9 mouse cellular contexts compared by ENCODE assay signal in the genomic region with DNA sequence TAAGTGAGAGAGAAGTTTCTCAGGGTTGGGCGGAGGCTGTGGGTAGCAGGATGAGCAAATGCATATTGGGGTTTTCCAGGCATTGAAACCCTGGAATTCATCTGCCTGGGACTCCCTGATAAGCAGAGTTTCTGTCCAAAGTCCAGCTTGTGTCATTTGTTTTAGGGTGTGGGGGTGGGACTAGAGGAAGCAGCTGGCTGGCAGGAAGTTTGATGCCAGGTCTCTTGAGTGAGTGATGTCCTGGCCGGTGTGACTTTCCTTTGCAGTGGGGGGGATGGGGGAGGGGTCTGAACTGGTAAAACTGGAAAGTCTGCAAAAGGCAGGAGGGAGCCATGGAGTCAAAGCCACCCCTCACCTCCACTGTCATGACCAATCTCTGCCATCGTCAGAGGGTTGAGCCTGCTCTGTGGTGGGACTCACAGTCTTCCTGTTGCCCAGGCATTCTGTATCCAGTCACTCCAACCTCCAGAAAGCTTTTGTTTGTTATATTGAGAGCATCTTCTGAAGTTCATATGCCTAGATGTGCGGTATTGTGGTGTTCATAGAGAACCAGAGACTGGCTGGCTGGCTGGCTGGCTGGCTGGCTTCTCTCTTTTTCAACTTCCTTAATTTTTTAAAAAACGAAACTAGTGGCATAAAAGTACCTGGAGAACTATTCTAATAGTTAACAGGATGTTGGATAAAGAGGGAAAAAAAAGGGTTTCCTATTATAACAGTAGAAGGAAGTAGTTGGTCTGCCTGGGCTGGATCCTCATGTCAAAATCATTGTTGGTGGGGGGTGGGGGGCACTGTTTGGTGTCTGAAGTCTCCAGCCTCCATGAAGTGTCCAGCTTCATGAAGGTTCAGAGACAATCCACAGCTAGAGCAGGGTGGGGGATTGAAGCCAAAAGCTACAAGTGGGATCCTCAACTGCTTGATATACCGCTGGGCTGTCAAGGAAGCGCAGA. TPM values are rescaled to one million over a fixed set of nuclear protein-coding genes. Genes with fewer than 3 reads are reported as not detected.
A peak's percentile ranks its signal among the peaks of the same experiment; 100 is the strongest.
DNase-seq lines count a peak whose midpoint lies in the region; ATAC-seq and TF ChIP-seq lines count a peak whose summit lies in the region.
"Had no signal": no experiment of that assay in that cellular context is flagged by ENCODE, and none has a peak within 500 bp of the region (broad histone marks: within the 10 kb centered on the region; RNA-seq: fewer than 3 reads in every experiment).

No protein-coding gene starts in this region.

- DNase-seq in adrenal gland, postnatal 14 days: peak; percentile 52
- DNase-seq in adrenal gland, adult 18-20 months (ENCODE audit: low spot score in 2 of 2): no peak
- peak; percentile 62 for DNase-seq in MEL (ENCODE audit: low read depth, low spot score)
- DNase-seq in lung, postnatal 0 days (ENCODE audit: low spot score): peak; percentile 72
- no peak for DNase-seq in left cerebral cortex, postnatal 10 days (ENCODE audit: extremely low spot score in 1 of 2, low spot score in 2 of 2)
- no peak for DNase-seq in gastrocnemius, adult 8-10 months (ENCODE audit: low spot score in 2 of 2)
- no peak for DNase-seq in left cerebral cortex, postnatal 25 days (ENCODE audit: low spot score in 2 of 2)

- TF ChIP-seq POLR2A in MEL (IDR thresholded peaks at IDR 0.05; ENCODE audit: control insufficient read depth in 1 of 2, insufficient read depth in 1 of 2, low read depth in 1 of 2, low read length in 2 of 2, poor library complexity in 1 of 2): no peak

- H3K9me3 ChIP-seq in MEL (replicated peaks; ENCODE audit: insufficient read depth, low read length): no peaks in the 10 kb centered on the region
- 0 out of 2 replicates have a peak, but pooled peaks cover 3% of the 10 kb centered on the region for H3K9me3 ChIP-seq in kidney, embryonic 14.5 days (ENCODE audit: control insufficient read depth, low read length)
- no peaks in the 10 kb centered on the region for H3K9me3 ChIP-seq in lung, postnatal 0 days (ENCODE audit: low read length)

- H3K4me1 ChIP-seq in MEL (ENCODE audit: control insufficient read depth in 1 of 2, insufficient read depth in 2 of 2, low read length in 2 of 2): peaks cover 0 to 19% of the 10 kb centered on the region in 2 experiments; a peak in 2 of 4 replicates
- H3K4me1 ChIP-seq in kidney, embryonic 14.5 days (ENCODE audit: control insufficient read depth, insufficient read depth, low read length): peaks cover 40% of the 10 kb centered on the region
- H3K4me1 ChIP-seq in lung, postnatal 0 days (ENCODE audit: insufficient read depth, low read depth, low read length): peaks cover 12% of the 10 kb centered on the region

- no peak for TF ChIP-seq RAD21 in MEL (IDR thresholded peaks at IDR 0.05; ENCODE audit: low read depth, low read length)

- no peak for TF ChIP-seq CTCF in MEL (IDR thresholded peaks at IDR 0.05 in 2 of 3, conservative IDR thresholded peaks at IDR 0.05 in 1 of 3; ENCODE audit: control insufficient read depth in 1 of 3, insufficient read depth in 1 of 3, low read depth in 2 of 3, low read length in 3 of 3, poor library complexity in 1 of 3, severe bottlenecking in 1 of 3)
- no peak for TF ChIP-seq CTCF in lung, postnatal 0 days (IDR thresholded peaks at IDR 0.05)

- H3K79me2 ChIP-seq in MEL (ENCODE audit: control insufficient read depth, insufficient read depth, low read length, poor library complexity): no peaks in the 10 kb centered on the region

- intact Hi-C loops in left cerebral cortex, postnatal 10 days (cut with DNase I): no loop called here
- intact Hi-C loops in left cerebral cortex, postnatal 25 days (cut with DNase I): loop anchor here (10.0 kb wide), 1 partner anchor 267 kb away; no protein-coding TSS in a partner anchor

- H3K4me2 ChIP-seq in kidney, embryonic 14.5 days (replicated peaks; ENCODE audit: low read depth, low read length): peak overlapping the region; percentile 24; the same call in 1 of the 2 replicates
- peak overlapping the region; percentile 72 for H3K4me2 ChIP-seq in lung, postnatal 0 days (replicated peaks; ENCODE audit: low read depth, low read length)
- H3K4me2 ChIP-seq: midbrain, embryonic 15.5 days had no signal

- H3K9ac ChIP-seq in MEL (ENCODE audit: control insufficient read depth, low read depth, low read length, poor library complexity, severe bottlenecking): peak overlapping the region; percentile 57
- 0 out of 2 replicates have a peak overlapping the region, but pooled peaks have one; percentile 25 for H3K9ac ChIP-seq in kidney, embryonic 14.5 days (ENCODE audit: low read depth, low read length)
- no peak overlapping the region for H3K9ac ChIP-seq in lung, postnatal 0 days (replicated peaks; ENCODE audit: low read depth)
- H3K9ac ChIP-seq: midbrain, embryonic 15.5 days had no signal

- H3K27me3 ChIP-seq in MEL (ENCODE audit: control insufficient read depth in 1 of 2, insufficient read depth in 2 of 2, low read length in 2 of 2): 0 out of 4 replicates have a peak, but pooled peaks cover 0 to 1% of the 10 kb centered on the region in 2 experiments
- no peaks in the 10 kb centered on the region for H3K27me3 ChIP-seq in kidney, embryonic 14.5 days (ENCODE audit: control insufficient read depth, insufficient read depth, low read length)
- H3K27me3 ChIP-seq in lung, postnatal 0 days (replicated peaks; ENCODE audit: insufficient read depth, low read length): no peaks in the 10 kb centered on the region

- H3K36me3 ChIP-seq in MEL (ENCODE audit: control insufficient read depth in 1 of 2, insufficient read depth in 2 of 2, low read length in 2 of 2): peaks cover 0 to 5% of the 10 kb centered on the region in 2 experiments; a peak in 2 of 4 replicates
- no peaks in the 10 kb centered on the region for H3K36me3 ChIP-seq in kidney, embryonic 14.5 days (ENCODE audit: control insufficient read depth, insufficient read depth, low read length)
- no peaks in the 10 kb centered on the region for H3K36me3 ChIP-seq in lung, postnatal 0 days (ENCODE audit: insufficient read depth, low read length)
- H3K36me3 ChIP-seq: midbrain, embryonic 15.5 days had no signal

- no peak for ATAC-seq in kidney, embryonic 14.5 days (ENCODE audit: low FRiP score, low TSS enrichment)
- ATAC-seq in lung, postnatal 0 days: peak; percentile 17
- ATAC-seq: midbrain, embryonic 15.5 days had no signal

- peak overlapping the region; percentile 37 to 46 for H3K4me3 ChIP-seq in MEL (ENCODE audit: control insufficient read depth in 1 of 2, insufficient read depth in 1 of 2, low read depth in 2 of 2, low read length in 2 of 2)
- no peak overlapping the region for H3K4me3 ChIP-seq in kidney, embryonic 14.5 days (ENCODE audit: low read length)
- H3K4me3 ChIP-seq in lung, postnatal 0 days (ENCODE audit: low read depth, low read length): 0 out of 2 replicates have a peak overlapping the region, but pooled peaks have one; percentile 15
- H3K4me3 ChIP-seq: midbrain, embryonic 15.5 days had no signal

- WGBS in kidney, embryonic 14.5 days: 43% methylated on average over 7 of the region's 7 CpGs
- WGBS in lung, postnatal 0 days: 25% methylated on average over 7 of the region's 7 CpGs

- peak overlapping the region; percentile 35 for H3K27ac ChIP-seq in MEL (ENCODE audit: control insufficient read depth, low read depth, low read length)
- peak overlapping the region; percentile 80 for H3K27ac ChIP-seq in kidney, embryonic 14.5 days (ENCODE audit: low read depth, low read length)
- peak overlapping the region; percentile 95 for H3K27ac ChIP-seq in lung, postnatal 0 days (ENCODE audit: low read length)
- H3K27ac ChIP-seq: midbrain, embryonic 15.5 days had no signal

- peak; percentile 27 to 61; a peak in 3 of 4 replicates for TF ChIP-seq EP300 in MEL (IDR thresholded peaks at IDR 0.05; ENCODE audit: low read depth in 1 of 2, low read length in 2 of 2)
- TF ChIP-seq EP300 in lung, postnatal 0 days (IDR thresholded peaks at IDR 0.05): peak; percentile 75

RNA-seq across cellular contexts. Expression of a gene that starts 4.4 kb away (rescaled TPM):
- 59.6 and 66.3 TPM in 2 replicates for total RNA-seq in adrenal gland, postnatal 14 days (2021)
- 10 to 100 TPM; 29.3 to 36.4 TPM for total RNA-seq in adrenal gland, adult 18-20 months (2021)
- 0.31 and 0.42 TPM in 2 replicates for total RNA-seq in MEL (2012; rRNA removed)
- polyA plus RNA-seq in MEL (2012; ENCODE audit: insufficient read depth in 1 of 2, insufficient read length in 2 of 2, low read depth in 1 of 2, low replicate concordance in 2 of 2, missing spikeins in 1 of 2): 1 to 10 TPM in 1 of 2 experiments, not detected in 1; 1.8 TPM
- polyA plus RNA-seq in kidney, embryonic 14.5 days (2014; fragmentation: Nextera tagmentation; extraction: Ambion mirVana): 96.4 and 127 TPM in 2 replicates
- polyA plus RNA-seq in lung, postnatal 0 days (2015; fragmentation: Nextera tagmentation; extraction: Ambion mirVana): 177 and 239 TPM in 2 replicates
- total RNA-seq in left cerebral cortex, postnatal 10 days (2021): 1 to 10 TPM; 6.3 to 9.0 TPM
- 1 to 10 TPM; 3.6 to 5.9 (median 4.2) TPM for total RNA-seq in gastrocnemius, adult 8-10 months (2022)
- total RNA-seq in left cerebral cortex, postnatal 25 days (2021): 1 to 10 TPM; 5.5 to 7.2 TPM

RNA-seq across cellular contexts. Expression of a gene that starts 23.1 kb away (rescaled TPM):
- total RNA-seq in adrenal gland, postnatal 14 days (2021): 2.6 and 11.3 TPM in 2 replicates
- 1 to 10 TPM; 3.1 to 4.0 TPM for total RNA-seq in adrenal gland, adult 18-20 months (2021)
- total RNA-seq in MEL (2012; rRNA removed): 0.49 and 0.50 TPM in 2 replicates
- polyA plus RNA-seq in MEL (2012; ENCODE audit: insufficient read depth in 1 of 2, insufficient read length in 2 of 2, low read depth in 1 of 2, low replicate concordance in 2 of 2, missing spikeins in 1 of 2): 1 to 10 TPM in 1 of 2 experiments, not detected in 1; 1.4 TPM
- 2.2 and 4.0 TPM in 2 replicates for polyA plus RNA-seq in kidney, embryonic 14.5 days (2014; fragmentation: Nextera tagmentation; extraction: Ambion mirVana)
- 7.1 and 7.8 TPM in 2 replicates for polyA plus RNA-seq in lung, postnatal 0 days (2015; fragmentation: Nextera tagmentation; extraction: Ambion mirVana)
- 1 to 10 TPM; 1.5 to 2.6 TPM for total RNA-seq in left cerebral cortex, postnatal 10 days (2021)
- total RNA-seq in gastrocnemius, adult 8-10 months (2022): under 1 TPM in 2 of 4 experiments, not detected in 2; 0.51 to 0.58 TPM
- total RNA-seq in left cerebral cortex, postnatal 25 days (2021): 1 to 10 TPM; 2.0 to 3.0 TPM

RNA-seq across cellular contexts. Expression of a gene that starts 30.6 kb away (rescaled TPM):
- total RNA-seq in adrenal gland, postnatal 14 days (2021): 49.6 and 69.1 TPM in 2 replicates
- total RNA-seq in adrenal gland, adult 18-20 months (2021): 10 to 100 TPM; 51.7 to 53.5 TPM
- 50.0 and 56.0 TPM in 2 replicates for total RNA-seq in MEL (2012; rRNA removed)
- 10 to 100 TPM in 1 of 2 experiments, not detected in 1; 55.0 TPM for polyA plus RNA-seq in MEL (2012; ENCODE audit: insufficient read depth in 1 of 2, insufficient read length in 2 of 2, low read depth in 1 of 2, low replicate concordance in 2 of 2, missing spikeins in 1 of 2)
- 85.4 and 86.4 TPM in 2 replicates for polyA plus RNA-seq in kidney, embryonic 14.5 days (2014; fragmentation: Nextera tagmentation; extraction: Ambion mirVana)
- polyA plus RNA-seq in lung, postnatal 0 days (2015; fragmentation: Nextera tagmentation; extraction: Ambion mirVana): 66.4 and 67.7 TPM in 2 replicates
- 100 to 1,000 TPM; 110 to 119 TPM for total RNA-seq in left cerebral cortex, postnatal 10 days (2021)
- total RNA-seq in gastrocnemius, adult 8-10 months (2022): 10 to 100 TPM; 29.3 to 35.5 (median 33.0) TPM
- total RNA-seq in left cerebral cortex, postnatal 25 days (2021): 100 to 1,000 TPM; 105 TPM

RNA-seq across cellular contexts. Expression of a gene that starts 53.0 kb away (rescaled TPM):
- total RNA-seq in adrenal gland, postnatal 14 days (2021): 3.4 and 13.3 TPM in 2 replicates
- total RNA-seq in adrenal gland, adult 18-20 months (2021): 1 to 10 TPM; 3.6 to 6.8 TPM
- 31.0 and 31.5 TPM in 2 replicates for total RNA-seq in MEL (2012; rRNA removed)
- 10 to 100 TPM in 1 of 2 experiments, not detected in 1; 41.2 TPM for polyA plus RNA-seq in MEL (2012; ENCODE audit: insufficient read depth in 1 of 2, insufficient read length in 2 of 2, low read depth in 1 of 2, low replicate concordance in 2 of 2, missing spikeins in 1 of 2)
- polyA plus RNA-seq in kidney, embryonic 14.5 days (2014; fragmentation: Nextera tagmentation; extraction: Ambion mirVana): 0.69 and 0.81 TPM in 2 replicates
- polyA plus RNA-seq in lung, postnatal 0 days (2015; fragmentation: Nextera tagmentation; extraction: Ambion mirVana): 3.5 and 4.1 TPM in 2 replicates
- total RNA-seq in left cerebral cortex, postnatal 10 days (2021): 1 to 10 TPM; 2.0 to 2.1 TPM
- under 1 TPM; 0.34 to 0.63 (median 0.44) TPM for total RNA-seq in gastrocnemius, adult 8-10 months (2022)
- 1 to 10 TPM; 1.9 to 2.8 TPM for total RNA-seq in left cerebral cortex, postnatal 25 days (2021)

Comparison
In these comparisons a context has a peak if more than half of its experiments do, and no peak if none do; other contexts are left out.
1. DNase-seq: peak in adrenal gland, postnatal 14 days (single experiment), MEL (single experiment) and lung, postnatal 0 days (single experiment); none in adrenal gland, adult 18-20 months (0 of 2), left cerebral cortex, postnatal 10 days (0 of 2), gastrocnemius, adult 8-10 months (0 of 2) and left cerebral cortex, postnatal 25 days (0 of 2).
2. H3K27ac ChIP-seq: peak in every context shown above with its lines; median percentile 95 in lung, postnatal 0 days; 80 in kidney, embryonic 14.5 days; 35 in MEL.